ENCODE assay signal across 17 mouse cellular contexts in genomic region chr17:35197126-35197525, GRCm38 (mm10). TPM values are rescaled to one million over a fixed set of nuclear protein-coding genes. Genes with fewer than 3 reads are reported as not detected.
"Had no signal": no experiment of that assay in that cellular context is flagged by ENCODE, and none has a peak within 500 bp of the region (broad histone marks: within the 10 kb centered on the region; RNA-seq: fewer than 3 reads in every experiment).

No protein-coding gene starts in this region.

- H3K36me3 ChIP-seq: kidney, embryonic 15.5 days; limb, embryonic 15.5 days; liver, embryonic 12.5 days; midbrain, embryonic 12.5 days; neural tube, embryonic 15.5 days had no signal

- DNase-seq: kidney, adult 2 months; kidney, postnatal 14 days; lung, embryonic 14.5 days; lung, postnatal 10 days; lung, postnatal 4 days had no signal

- H3K27ac ChIP-seq: kidney, embryonic 15.5 days; left cerebral cortex, adult 2 months; limb, embryonic 15.5 days; liver, embryonic 12.5 days; midbrain, embryonic 12.5 days; neural tube, embryonic 15.5 days had no signal

- H3K4me3 ChIP-seq: kidney, embryonic 15.5 days; left cerebral cortex, adult 2 months; limb, embryonic 15.5 days; midbrain, embryonic 12.5 days; neural tube, embryonic 15.5 days had no signal

RNA-seq across cellular contexts. Expression of gene Ltb, which starts 2.9 kb away (rescaled TPM):
- polyA plus RNA-seq: lung, embryonic 14.5 days had no signal

RNA-seq across cellular contexts. Expression of gene Tnf, which starts 4.7 kb away (rescaled TPM):
- total RNA-seq: layer of hippocampus, postnatal 25 days; left cerebral cortex, adult 2 months; left cerebral cortex, postnatal 14 days; midbrain, postnatal 0 days had no signal
- polyA plus RNA-seq: limb, embryonic 11.5 days; midbrain, embryonic 12.5 days had no signal

RNA-seq across cellular contexts. Expression of gene Lta, which starts 8.0 kb away (rescaled TPM):
- total RNA-seq: megakaryocyte-erythroid progenitor cell, adult 5-6 weeks had no signal
- polyA plus RNA-seq: limb, embryonic 15.5 days; liver, embryonic 12.5 days; liver, embryonic 16.5 days; midbrain, embryonic 12.5 days had no signal

RNA-seq across cellular contexts. Expression of gene Lst1, which starts 8.9 kb away (rescaled TPM):
- total RNA-seq: megakaryocyte-erythroid progenitor cell, adult 5-6 weeks had no signal
